Comparison of ENCODE assay signal across 8 mouse cellular contexts in the genomic region with DNA sequence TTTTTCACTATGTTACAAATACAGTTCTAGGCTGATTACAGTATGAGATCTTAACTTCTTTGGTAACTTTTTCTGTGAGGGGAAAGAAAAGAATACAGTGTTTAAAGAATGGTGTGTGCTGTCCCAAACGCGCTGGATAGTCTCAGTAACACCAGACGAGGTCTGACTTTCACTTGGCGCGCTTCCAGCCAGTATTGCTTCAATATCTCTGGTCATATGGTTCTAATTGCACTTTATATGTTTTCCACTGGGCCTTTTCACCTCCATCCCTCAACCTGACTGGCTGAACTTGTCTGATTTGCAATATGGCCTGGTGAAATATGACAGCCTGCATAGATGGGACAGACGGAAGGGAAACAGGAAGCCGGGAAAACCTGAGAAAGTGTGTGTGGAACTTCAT. TPM values are rescaled to one million over a fixed set of nuclear protein-coding genes. Genes with fewer than 3 reads are reported as not detected.
DNase-seq lines count a peak whose midpoint lies in the region; ATAC-seq and TF ChIP-seq lines count a peak whose summit lies in the region.

No protein-coding gene starts in this region.

- H3K4me2 ChIP-seq in embryonic facial prominence, embryonic 13.5 days = peak overlapping the region; percentile 88
- peak overlapping the region; percentile 92 for H3K4me2 ChIP-seq in hindbrain, embryonic 15.5 days

- no peaks in the 10 kb centered on the region for H3K4me1 ChIP-seq in kidney, adult 2 months (ENCODE audit: control insufficient read depth, insufficient read depth, low read length)
- H3K4me1 ChIP-seq in embryonic facial prominence, embryonic 13.5 days = peaks cover 43% of the 10 kb centered on the region
- peaks cover 32% of the 10 kb centered on the region for H3K4me1 ChIP-seq in hindbrain, embryonic 15.5 days (replicated peaks)

- WGBS in kidney, adult 2 months = 67% methylated on average over 7 of the region's 7 CpGs
- 37% methylated on average over 7 of the region's 7 CpGs for WGBS in embryonic facial prominence, embryonic 13.5 days
- WGBS in hindbrain, embryonic 15.5 days = 62% methylated on average over 7 of the region's 7 CpGs

- no peak for TF ChIP-seq POLR2A in kidney, adult 2 months (IDR thresholded peaks at IDR 0.05; ENCODE audit: low read depth, low read length)

- H3K36me3 ChIP-seq in kidney, adult 2 months (ENCODE audit: control insufficient read depth, insufficient read depth, low read length) = no peaks in the 10 kb centered on the region
- H3K36me3 ChIP-seq in embryonic facial prominence, embryonic 13.5 days = no peaks in the 10 kb centered on the region
- no peaks in the 10 kb centered on the region for H3K36me3 ChIP-seq in hindbrain, embryonic 15.5 days

- H3K27ac ChIP-seq in kidney, adult 2 months (ENCODE audit: insufficient read depth, low read depth, low read length) = no peak overlapping the region
- 0 out of 2 replicates have a peak overlapping the region, but pooled peaks have one; percentile 33 for H3K27ac ChIP-seq in embryonic facial prominence, embryonic 13.5 days
- H3K27ac ChIP-seq in hindbrain, embryonic 15.5 days (replicated peaks) = 0 out of 2 replicates have a peak overlapping the region, but pooled peaks have one; percentile 45

- no peak overlapping the region for H3K9ac ChIP-seq in embryonic facial prominence, embryonic 13.5 days
- peak overlapping the region; percentile 25; the same call in 1 of the 2 replicates for H3K9ac ChIP-seq in hindbrain, embryonic 15.5 days

- ATAC-seq in embryonic facial prominence, embryonic 13.5 days (ENCODE audit: insufficient number of reproducible peaks, insufficient read depth, low FRiP score, low TSS enrichment, low read depth) = no peak
- ATAC-seq in hindbrain, embryonic 15.5 days (ENCODE audit: low FRiP score, low read depth) = no peak

- no peaks in the 10 kb centered on the region for H3K9me3 ChIP-seq in embryonic facial prominence, embryonic 13.5 days
- H3K9me3 ChIP-seq in hindbrain, embryonic 15.5 days = no peaks in the 10 kb centered on the region

- H3K27me3 ChIP-seq in kidney, adult 2 months (replicated peaks; ENCODE audit: control insufficient read depth, insufficient read depth, low read length) = no peaks in the 10 kb centered on the region; the same call in 1 of the 2 replicates
- peaks cover 18% of the 10 kb centered on the region; the same call in 1 of the 2 replicates for H3K27me3 ChIP-seq in embryonic facial prominence, embryonic 13.5 days
- no peaks in the 10 kb centered on the region for H3K27me3 ChIP-seq in hindbrain, embryonic 15.5 days

- H3K4me3 ChIP-seq in kidney, adult 2 months (ENCODE audit: insufficient read depth, low read depth, low read length) = 0 out of 2 replicates have a peak overlapping the region, but pooled peaks have one; percentile 21
- peak overlapping the region; percentile 23 for H3K4me3 ChIP-seq in embryonic facial prominence, embryonic 13.5 days
- H3K4me3 ChIP-seq in hindbrain, embryonic 15.5 days = peak overlapping the region; percentile 75

- no peak for DNase-seq in kidney, adult 2 months
- no peak for DNase-seq in kidney, adult 8-10 months
- DNase-seq in mesoderm, embryonic 11.5 days (ENCODE audit: low read depth, low spot score) = peak; percentile 73
- no peak for DNase-seq in frontal cortex, postnatal 14 days (ENCODE audit: low spot score in 2 of 2)
- DNase-seq in ovary, postnatal 36 days (ENCODE audit: low spot score) = no peak
- no peak for DNase-seq in left cerebral cortex, adult 9 months (ENCODE audit: low spot score in 2 of 2)

- TF ChIP-seq CTCF in kidney, adult 2 months (conservative IDR thresholded peaks at IDR 0.05; ENCODE audit: insufficient read depth, insufficient read length, low read depth, low read length) = no peak

RNA-seq across cellular contexts. Expression of gene Lhfp, which starts 2.9 kb away (rescaled TPM):
- polyA plus RNA-seq in kidney, adult 2 months (2012; rRNA removed) = 43.7 and 47.7 TPM in 2 replicates
- polyA plus RNA-seq in embryonic facial prominence, embryonic 13.5 days (2015; fragmentation: Nextera tagmentation; extraction: Ambion mirVana) = 44.7 and 49.9 TPM in 2 replicates
- 64.8 and 69.7 TPM in 2 replicates for polyA plus RNA-seq in hindbrain, embryonic 15.5 days (2015; fragmentation: Nextera tagmentation; extraction: Ambion mirVana)

RNA-seq across cellular contexts. Expression of gene Cog6, which starts 27.2 kb away (rescaled TPM):
- 21.5 and 22.2 TPM in 2 replicates for polyA plus RNA-seq in kidney, adult 2 months (2012; rRNA removed)
- 49.0 and 49.7 TPM in 2 replicates for polyA plus RNA-seq in embryonic facial prominence, embryonic 13.5 days (2015; fragmentation: Nextera tagmentation; extraction: Ambion mirVana)
- 47.1 and 47.6 TPM in 2 replicates for polyA plus RNA-seq in hindbrain, embryonic 15.5 days (2015; fragmentation: Nextera tagmentation; extraction: Ambion mirVana)

Comparison
In these comparisons a context has a peak if more than half of its experiments do, and no peak if none do; other contexts are left out.
1. H3K4me3 ChIP-seq: peak in every context shown above with its lines; median percentile 75 in hindbrain, embryonic 15.5 days; 23 in embryonic facial prominence, embryonic 13.5 days; 21 in kidney, adult 2 months.